Mouse (Mus musculus): Measurements from ENCODE around the gene Atp4b. TPM values are rescaled to one million over a fixed set of nuclear protein-coding genes. Genes with fewer than 3 reads are reported as not detected.

Gene Atp4b
- polyA plus RNA-seq, 1 experiment, result 0.20 TPM

Other genes starting within 250 kb of the Atp4b start
- 1,404 and 1,744 TPM in 2 replicates for gene Lamp1, start 237.7 kb downstream of the Atp4b start, polyA plus RNA-seq (2012; rRNA removed)
- gene Grtp1, start 196.2 kb downstream of the Atp4b start, polyA plus RNA-seq (2012; rRNA removed), result 66.4 and 71.2 TPM in 2 replicates
- 0.18 and 0.99 TPM in 2 replicates for gene Adprhl1, start 142.7 kb downstream of the Atp4b start, polyA plus RNA-seq (2012; rRNA removed)
- gene Dcun1d2, start 108.7 kb downstream of the Atp4b start, polyA plus RNA-seq (2012; rRNA removed), result 25.0 and 26.0 TPM in 2 replicates
- 70.0 and 72.5 TPM in 2 replicates for gene Tmco3, start 108.6 kb downstream of the Atp4b start, polyA plus RNA-seq (2012; rRNA removed)
- 26.3 and 26.6 TPM in 2 replicates for gene Tfdp1, start 58.1 kb downstream of the Atp4b start, polyA plus RNA-seq (2012; rRNA removed)
- gene Grk1, start 8.3 kb upstream of the Atp4b start, polyA plus RNA-seq (2012; rRNA removed), result 0.02 TPM in 1 of 2 replicates, not detected in the other
- gene Tmem255b, start 38.4 kb upstream of the Atp4b start, polyA plus RNA-seq (2012; rRNA removed), result 1.3 and 1.8 TPM in 2 replicates
- gene Gas6, start 97.7 kb upstream of the Atp4b start, polyA plus RNA-seq (2012; rRNA removed), result 461 and 486 TPM in 2 replicates
- gene 1700029H14Rik, start 165.6 kb upstream of the Atp4b start, polyA plus RNA-seq (2012; rRNA removed), result not detected in 2 replicates